Mouse (Mus musculus): ENCODE results near the gene Pced1b. TPM values are rescaled to one million over a fixed set of nuclear protein-coding genes. Genes with fewer than 3 reads are reported as not detected.

The Pced1b gene
- polyA plus RNA-seq, 1 experiment from 2014 or later = 3.2 TPM

GRCm38 (mm10) chr15:97424961-97425360 lies 178.1 kb downstream of the Pced1b start:
- H3K4me1 ChIP-seq (replicated peaks; ENCODE audit: control insufficient read depth, insufficient read depth, low read length) = no peaks in the 10 kb centered on the region
- DNase-seq (ENCODE audit: low spot score) = no peak
- no peak overlapping the region for H3K27ac ChIP-seq (ENCODE audit: low read depth, low read length)
- H3K9ac ChIP-seq (ENCODE audit: low read depth, low read length) = no peak overlapping the region
- no peaks in the 10 kb centered on the region for H3K36me3 ChIP-seq (ENCODE audit: control insufficient read depth, insufficient read depth, low read length)
- no peaks in the 10 kb centered on the region for H3K27me3 ChIP-seq (ENCODE audit: control insufficient read depth, insufficient read depth, low read length)
- no peak overlapping the region for H3K4me2 ChIP-seq (replicated peaks; ENCODE audit: low read depth, low read length)
- H3K4me3 ChIP-seq (ENCODE audit: low read depth, low read length) = no peak overlapping the region
- ATAC-seq (ENCODE audit: low FRiP score) = no peak
- no peaks in the 10 kb centered on the region for H3K9me3 ChIP-seq (ENCODE audit: control insufficient read depth, low read length)
- WGBS = 89% methylated on average over 3 of the region's 3 CpGs

GRCm38 (mm10) chr15:97429201-97429900 lies 182.4 kb downstream of the Pced1b start:
- H3K9me3 ChIP-seq (ENCODE audit: control insufficient read depth, low read length) = no peaks in the 10 kb centered on the region
- H3K4me2 ChIP-seq (replicated peaks; ENCODE audit: low read depth, low read length) = no peak overlapping the region
- no peak overlapping the region for H3K9ac ChIP-seq (ENCODE audit: low read depth, low read length)
- H3K27me3 ChIP-seq (ENCODE audit: control insufficient read depth, insufficient read depth, low read length) = no peaks in the 10 kb centered on the region
- H3K27ac ChIP-seq (ENCODE audit: low read depth, low read length) = no peak overlapping the region
- DNase-seq (ENCODE audit: low spot score) (no peak), ATAC-seq (ENCODE audit: low FRiP score) (no peak)
- 90% methylated on average over 12 of the region's 12 CpGs for WGBS
- no peaks in the 10 kb centered on the region for H3K36me3 ChIP-seq (ENCODE audit: control insufficient read depth, insufficient read depth, low read length)
- H3K4me1 ChIP-seq (replicated peaks; ENCODE audit: control insufficient read depth, insufficient read depth, low read length) = no peaks in the 10 kb centered on the region
- H3K4me3 ChIP-seq (ENCODE audit: low read depth, low read length) = no peak overlapping the region

- WGBS = 89% methylated on average over 6 of the region's 6 CpGs
- Histone ChIP-seq H3K36me3 (ENCODE audit: control insufficient read depth, insufficient read depth, low read length) (no peaks in the 10 kb centered on the region), H3K27me3 (ENCODE audit: control insufficient read depth, insufficient read depth, low read length) (no peaks in the 10 kb centered on the region), H3K9ac (ENCODE audit: low read depth, low read length) (no peak overlapping the region), H3K4me3 (ENCODE audit: low read depth, low read length) (no peak overlapping the region), H3K4me2 (replicated peaks; ENCODE audit: low read depth, low read length) (no peak overlapping the region), H3K4me1 (replicated peaks; ENCODE audit: control insufficient read depth, insufficient read depth, low read length) (no peaks in the 10 kb centered on the region), H3K27ac (ENCODE audit: low read depth, low read length) (no peak overlapping the region), H3K9me3 (ENCODE audit: control insufficient read depth, low read length) (no peaks in the 10 kb centered on the region)
- DNase-seq (ENCODE audit: low spot score) (no peak), ATAC-seq (ENCODE audit: low FRiP score) (no peak)
These were observed 184.6 kb downstream of the Pced1b start for GRCm38 (mm10) chr15:97431533-97431932.

- Histone ChIP-seq H3K9me3 (ENCODE audit: control insufficient read depth, low read length) (no peaks in the 10 kb centered on the region), H3K36me3 (ENCODE audit: control insufficient read depth, insufficient read depth, low read length) (no peaks in the 10 kb centered on the region), H3K4me3 (ENCODE audit: low read depth, low read length) (no peak overlapping the region), H3K4me1 (replicated peaks; ENCODE audit: control insufficient read depth, insufficient read depth, low read length) (no peaks in the 10 kb centered on the region), H3K27ac (ENCODE audit: low read depth, low read length) (no peak overlapping the region), H3K9ac (ENCODE audit: low read depth, low read length) (no peak overlapping the region), H3K4me2 (replicated peaks; ENCODE audit: low read depth, low read length) (no peak overlapping the region), H3K27me3 (ENCODE audit: control insufficient read depth, insufficient read depth, low read length) (no peaks in the 10 kb centered on the region)
- ATAC-seq (ENCODE audit: low FRiP score) = no peak
- DNase-seq (ENCODE audit: low spot score) = no peak
- WGBS = 64% methylated on average over 4 of the region's 4 CpGs
These were observed 185.3 kb downstream of the Pced1b start for GRCm38 (mm10) chr15:97432221-97432620.

Other genes with a start within 250 kb of the Pced1b start
- gene Slc38a4, start 191.2 kb upstream of the Pced1b start, polyA plus RNA-seq (2014; fragmentation: Nextera tagmentation; extraction: Ambion mirVana) = 36.3 and 39.7 TPM in 2 replicates
- gene Amigo2, start 180 bp downstream of the Pced1b start, polyA plus RNA-seq (2014; fragmentation: Nextera tagmentation; extraction: Ambion mirVana) = 6.0 and 9.3 TPM in 2 replicates